Mouse (Mus musculus): ENCODE measurements at regions not wholly inside any gene's neighbourhood (a gene's known extent, or its start where the extent isn't known, plus 50 kb on each side); places are given as distances from the start of the nearest gene placed in this dataset.

- no peak for TF ChIP-seq FOSL1 (IDR thresholded peaks at IDR 0.05; ENCODE audit: insufficient read depth, low read length, poor library complexity, severe bottlenecking)
- TF ChIP-seq CTCF (IDR thresholded peaks at IDR 0.05; ENCODE audit: control insufficient read depth, insufficient read depth, insufficient read length): no peak
- TF ChIP-seq MYOD1 (IDR thresholded peaks at IDR 0.05; ENCODE audit: control insufficient read depth, insufficient read length, low read depth): no peak
- no peak for TF ChIP-seq CEBPB (IDR thresholded peaks at IDR 0.05; ENCODE audit: low read depth)
- Histone ChIP-seq H3K27me3 (ENCODE audit: control insufficient read depth, insufficient read depth, insufficient read length) (peaks cover 14% of the 10 kb centered on the region), H3K4me3 (ENCODE audit: insufficient read depth, poor library complexity, severe bottlenecking) (no peak overlapping the region), H3K79me2 (ENCODE audit: control insufficient read depth, insufficient read depth) (no peaks in the 10 kb centered on the region), H3ac (ENCODE audit: control insufficient read depth, insufficient read length, low read depth) (no peak overlapping the region), H3K36me3 (ENCODE audit: control insufficient read depth, insufficient read depth) (no peaks in the 10 kb centered on the region), H3K79me3 (ENCODE audit: low read depth) (no peaks in the 10 kb centered on the region)
These were observed 202.5 kb downstream of the Mtx2 start for GRCm38 (mm10) chr2:75028151-75028550.

- no peak overlapping the region for H3K4me3 ChIP-seq (ENCODE audit: insufficient read depth, poor library complexity, severe bottlenecking)
- H3ac ChIP-seq (ENCODE audit: control insufficient read depth, insufficient read length, low read depth): no peak overlapping the region
- no peaks in the 10 kb centered on the region for H3K79me2 ChIP-seq (ENCODE audit: control insufficient read depth, insufficient read depth)
- H3K36me3 ChIP-seq (ENCODE audit: control insufficient read depth, insufficient read depth): no peaks in the 10 kb centered on the region
- H3K27me3 ChIP-seq (ENCODE audit: control insufficient read depth, insufficient read depth, insufficient read length): peaks cover 16% of the 10 kb centered on the region
- H3K79me3 ChIP-seq (ENCODE audit: low read depth): no peaks in the 10 kb centered on the region
- TF ChIP-seq CTCF (IDR thresholded peaks at IDR 0.05; ENCODE audit: control insufficient read depth, insufficient read depth, insufficient read length) (no peak), MYOG (IDR thresholded peaks at IDR 0.05; ENCODE audit: control insufficient read depth, extremely low read depth, insufficient read length) (no peak), USF1 (IDR thresholded peaks at IDR 0.05; ENCODE audit: low read depth) (no peak), MAX (IDR thresholded peaks at IDR 0.05) (no peak), MYOD1 (IDR thresholded peaks at IDR 0.05; ENCODE audit: control insufficient read depth, insufficient read length, low read depth) (no peak), CEBPB (IDR thresholded peaks at IDR 0.05; ENCODE audit: low read depth) (no peak), FOSL1 (IDR thresholded peaks at IDR 0.05; ENCODE audit: insufficient read depth, low read length, poor library complexity, severe bottlenecking) (no peak)
These were observed 203.6 kb downstream of the Mtx2 start for GRCm38 (mm10) chr2:75029089-75029693.

- Histone ChIP-seq H3K27me3 (ENCODE audit: control insufficient read depth, insufficient read depth, insufficient read length) (peaks cover 4% of the 10 kb centered on the region), H3K36me3 (ENCODE audit: control insufficient read depth, insufficient read depth) (no peaks in the 10 kb centered on the region), H3ac (ENCODE audit: control insufficient read depth, insufficient read length, low read depth) (no peak overlapping the region), H3K4me3 (ENCODE audit: insufficient read depth, poor library complexity, severe bottlenecking) (no peak overlapping the region), H3K79me3 (ENCODE audit: low read depth) (no peaks in the 10 kb centered on the region), H3K79me2 (ENCODE audit: control insufficient read depth, insufficient read depth) (no peaks in the 10 kb centered on the region)
- no peak for TF ChIP-seq CEBPB (IDR thresholded peaks at IDR 0.05; ENCODE audit: low read depth)
- no peak for TF ChIP-seq MYOD1 (IDR thresholded peaks at IDR 0.05; ENCODE audit: control insufficient read depth, insufficient read length, low read depth)
- TF ChIP-seq MYOG (IDR thresholded peaks at IDR 0.05; ENCODE audit: control insufficient read depth, extremely low read depth, insufficient read length): no peak
- TF ChIP-seq USF1 (IDR thresholded peaks at IDR 0.05; ENCODE audit: low read depth): no peak
- no peak for TF ChIP-seq FOSL1 (IDR thresholded peaks at IDR 0.05; ENCODE audit: insufficient read depth, low read length, poor library complexity, severe bottlenecking)
- no peak for TF ChIP-seq MAX (IDR thresholded peaks at IDR 0.05)
- TF ChIP-seq CTCF (IDR thresholded peaks at IDR 0.05; ENCODE audit: control insufficient read depth, insufficient read depth, insufficient read length): no peak
These were observed 209.1 kb downstream of the Mtx2 start for GRCm38 (mm10) chr2:75034708-75035107.

GRCm38 (mm10) chr2:75039066-75039465, 213.5 kb downstream of the Mtx2 start:
- TF ChIP-seq MYOD1 (IDR thresholded peaks at IDR 0.05; ENCODE audit: control insufficient read depth, insufficient read length, low read depth) (no peak), MAX (IDR thresholded peaks at IDR 0.05) (no peak), FOSL1 (IDR thresholded peaks at IDR 0.05; ENCODE audit: insufficient read depth, low read length, poor library complexity, severe bottlenecking) (no peak), CTCF (IDR thresholded peaks at IDR 0.05; ENCODE audit: control insufficient read depth, insufficient read depth, insufficient read length) (no peak), CEBPB (IDR thresholded peaks at IDR 0.05; ENCODE audit: low read depth) (no peak), USF1 (IDR thresholded peaks at IDR 0.05; ENCODE audit: low read depth) (no peak), MYOG (IDR thresholded peaks at IDR 0.05; ENCODE audit: control insufficient read depth, extremely low read depth, insufficient read length) (no peak)
- H3ac ChIP-seq (ENCODE audit: control insufficient read depth, insufficient read length, low read depth): no peak overlapping the region
- H3K79me3 ChIP-seq (ENCODE audit: low read depth): no peaks in the 10 kb centered on the region
- H3K4me3 ChIP-seq (ENCODE audit: insufficient read depth, poor library complexity, severe bottlenecking): no peak overlapping the region
- H3K36me3 ChIP-seq (ENCODE audit: control insufficient read depth, insufficient read depth): no peaks in the 10 kb centered on the region
- no peaks in the 10 kb centered on the region for H3K79me2 ChIP-seq (ENCODE audit: control insufficient read depth, insufficient read depth)
- H3K27me3 ChIP-seq (ENCODE audit: control insufficient read depth, insufficient read depth, insufficient read length): no peaks in the 10 kb centered on the region

- H3K79me2 ChIP-seq (ENCODE audit: control insufficient read depth, insufficient read depth): no peaks in the 10 kb centered on the region
- TF ChIP-seq MYOG (IDR thresholded peaks at IDR 0.05; ENCODE audit: control insufficient read depth, extremely low read depth, insufficient read length): no peak
- no peak for TF ChIP-seq CEBPB (IDR thresholded peaks at IDR 0.05; ENCODE audit: low read depth)
- no peak for TF ChIP-seq MAX (IDR thresholded peaks at IDR 0.05)
- H3ac ChIP-seq (ENCODE audit: control insufficient read depth, insufficient read length, low read depth): no peak overlapping the region
- H3K27me3 ChIP-seq (ENCODE audit: control insufficient read depth, insufficient read depth, insufficient read length): peaks cover 3% of the 10 kb centered on the region
- no peaks in the 10 kb centered on the region for H3K79me3 ChIP-seq (ENCODE audit: low read depth)
- no peak overlapping the region for H3K4me3 ChIP-seq (ENCODE audit: insufficient read depth, poor library complexity, severe bottlenecking)
- no peaks in the 10 kb centered on the region for H3K36me3 ChIP-seq (ENCODE audit: control insufficient read depth, insufficient read depth)
These were observed 221.3 kb downstream of the Mtx2 start for GRCm38 (mm10) chr2:75046892-75047291.

- H3K79me3 ChIP-seq (ENCODE audit: low read depth): no peaks in the 10 kb centered on the region
- H3K36me3 ChIP-seq (ENCODE audit: control insufficient read depth, insufficient read depth): no peaks in the 10 kb centered on the region
- H3K4me3 ChIP-seq (ENCODE audit: insufficient read depth, poor library complexity, severe bottlenecking): no peak overlapping the region
- peaks cover 3% of the 10 kb centered on the region for H3K27me3 ChIP-seq (ENCODE audit: control insufficient read depth, insufficient read depth, insufficient read length)
- no peak overlapping the region for H3ac ChIP-seq (ENCODE audit: control insufficient read depth, insufficient read length, low read depth)
- TF ChIP-seq CTCF (IDR thresholded peaks at IDR 0.05; ENCODE audit: control insufficient read depth, insufficient read depth, insufficient read length) (no peak), FOSL1 (IDR thresholded peaks at IDR 0.05; ENCODE audit: insufficient read depth, low read length, poor library complexity, severe bottlenecking) (no peak), MYOG (IDR thresholded peaks at IDR 0.05; ENCODE audit: control insufficient read depth, extremely low read depth, insufficient read length) (no peak), CEBPB (IDR thresholded peaks at IDR 0.05; ENCODE audit: low read depth) (no peak), USF1 (IDR thresholded peaks at IDR 0.05; ENCODE audit: low read depth) (no peak), MYOD1 (IDR thresholded peaks at IDR 0.05; ENCODE audit: control insufficient read depth, insufficient read length, low read depth) (no peak), MAX (IDR thresholded peaks at IDR 0.05) (no peak)
- H3K79me2 ChIP-seq (ENCODE audit: control insufficient read depth, insufficient read depth): no peaks in the 10 kb centered on the region
These were observed 222.5 kb downstream of the Mtx2 start for GRCm38 (mm10) chr2:75048071-75048470.

All from C2C12 (cell line).